Mouse (Mus musculus): ENCODE data around the gene Mettl3. TPM values are rescaled to one million over a fixed set of nuclear protein-coding genes. Genes with fewer than 3 reads are reported as not detected.
"Not testable (repeated sequence)": the region's sequence is repeated elsewhere in the genome, so short reads cannot be mapped to it uniquely, and the experiment has no call there.

The Mettl3 gene
- total RNA-seq, 2 experiments from 2014 or later: 19.1 to 19.5 TPM

DNA sequence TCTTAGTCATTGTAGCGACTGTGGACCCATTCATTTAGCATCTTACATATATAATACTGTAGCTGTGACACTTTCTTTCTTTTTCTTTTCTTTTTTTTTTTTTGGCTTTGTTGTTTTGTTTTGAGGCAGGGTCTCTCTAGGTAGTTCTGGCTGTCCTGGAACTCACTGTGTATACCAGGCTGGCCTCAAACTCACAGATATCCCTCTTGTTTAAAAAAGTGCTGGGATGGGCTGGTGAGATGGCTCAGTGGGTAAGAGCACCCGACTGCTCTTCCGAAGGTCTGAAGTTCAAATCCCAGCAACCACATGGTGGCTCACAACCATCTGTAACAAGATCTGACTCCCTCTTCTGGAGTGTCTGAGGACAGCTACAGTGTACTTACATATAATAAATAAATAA is 1.4 kb downstream of the Mettl3 start:
- intact Hi-C loops (cut with DNase I): loop anchor here (10.0 kb wide), 1 partner anchor 419 kb away; the partner anchor contains the start of gene Mettl17
- DNase-seq: not testable (repeated sequence)

DNA sequence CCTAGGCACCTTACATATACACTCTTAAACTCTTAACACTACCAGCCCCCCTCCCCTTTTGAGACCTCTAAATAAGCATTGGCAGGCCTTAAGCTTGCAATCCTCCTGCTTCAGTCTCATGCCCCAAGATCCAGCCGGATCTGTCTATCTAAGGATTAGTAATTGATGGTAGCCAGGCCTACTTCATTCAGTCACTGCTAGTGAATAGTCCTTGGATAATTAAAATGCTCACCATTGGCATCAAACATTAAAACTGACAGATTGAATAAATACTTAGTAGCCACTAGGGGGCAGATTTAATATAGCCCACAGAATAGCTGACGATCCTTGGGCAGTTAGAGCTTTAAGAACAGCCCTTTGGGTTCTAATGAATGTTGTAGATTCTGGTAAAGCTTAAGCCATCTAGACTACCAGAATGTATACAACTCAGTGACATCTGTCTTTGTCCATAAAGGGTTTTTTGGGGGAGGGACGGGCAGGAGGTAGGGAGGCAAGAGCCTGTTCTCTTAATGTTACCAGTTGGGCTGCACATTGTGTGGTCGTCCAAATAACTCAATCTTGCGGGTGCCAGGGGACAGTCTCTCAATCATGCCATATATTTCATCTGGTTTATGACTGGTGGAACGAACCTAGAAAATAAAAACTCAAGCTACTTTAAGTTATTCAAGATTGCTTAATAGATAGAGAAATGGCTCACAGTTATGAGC is 9.2 kb downstream of the Mettl3 start:
- intact Hi-C loops (cut with DNase I): no loop called here

DNA sequence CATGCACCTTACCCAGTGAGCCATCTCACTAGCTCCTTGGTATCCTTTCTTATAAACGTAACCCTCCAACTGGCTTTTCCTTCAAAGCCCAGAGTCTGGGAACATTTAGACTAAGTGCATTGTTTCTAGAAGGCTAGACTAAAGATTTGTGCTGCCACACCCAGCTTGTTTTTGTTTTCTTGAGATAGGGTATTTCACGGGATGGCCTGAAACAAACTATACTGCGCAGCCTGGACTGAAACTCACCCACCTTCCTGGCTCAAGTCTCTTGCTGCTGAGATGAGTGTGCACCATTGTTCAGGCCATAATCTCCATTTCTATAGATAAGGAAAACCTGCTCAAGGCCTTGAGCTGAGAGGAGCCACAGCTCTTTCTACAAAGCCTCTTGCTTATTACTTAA is 20.7 kb downstream of the Mettl3 start:
- intact Hi-C loops (cut with DNase I): no loop called here
- no peak for DNase-seq

More for the DNA sequence above, 9.2 kb downstream of the Mettl3 start:
- no peak for DNase-seq

DNA sequence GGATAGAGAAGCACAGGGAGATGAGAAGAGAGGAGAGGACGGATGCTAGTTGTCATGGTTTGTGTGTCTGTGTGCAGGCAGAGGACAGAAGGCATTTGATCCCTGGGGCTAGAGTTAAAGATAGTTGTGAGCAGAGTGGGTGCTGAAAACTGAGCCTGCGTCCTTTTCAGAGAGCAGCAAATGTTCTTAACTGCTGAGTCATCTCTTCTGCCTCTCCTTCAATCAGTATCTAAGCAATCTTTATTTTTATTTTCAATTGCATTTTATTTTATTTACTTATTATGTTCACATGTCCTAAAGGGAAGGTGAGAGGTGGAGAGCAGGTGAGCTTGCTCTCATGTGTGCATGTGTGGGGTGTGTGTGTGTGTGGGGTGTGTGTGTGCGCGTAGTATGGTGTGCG is 21.3 kb downstream of the Mettl3 start:
- intact Hi-C loops (cut with DNase I): no loop called here
- DNase-seq: no peak

DNA sequence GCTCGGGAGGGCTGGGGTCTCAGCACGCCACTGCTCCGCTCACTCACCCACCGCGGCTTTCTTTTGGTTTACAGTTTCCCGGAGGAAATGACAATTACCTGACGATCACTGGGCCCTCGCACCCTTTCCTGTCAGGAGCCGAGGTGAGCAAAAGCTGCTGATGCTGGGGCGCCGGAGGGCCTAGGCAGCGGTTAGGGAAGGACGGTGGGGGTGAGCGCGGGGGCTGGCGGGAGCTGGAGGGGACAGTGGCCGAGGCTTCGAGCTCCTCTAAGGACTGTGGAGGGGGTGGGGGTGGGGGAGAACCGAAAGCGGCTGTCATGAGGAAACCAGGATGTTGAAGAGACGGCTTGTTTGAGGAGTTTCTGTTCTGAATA is 25.2 kb downstream of the Mettl3 start:
- intact Hi-C loops (cut with DNase I): loop anchor here (2.0 to 10.0 kb wide), 2 partner anchors 23 to 165 kb away; partner anchors contain the start of genes Chd8 and Rpgrip1

DNA sequence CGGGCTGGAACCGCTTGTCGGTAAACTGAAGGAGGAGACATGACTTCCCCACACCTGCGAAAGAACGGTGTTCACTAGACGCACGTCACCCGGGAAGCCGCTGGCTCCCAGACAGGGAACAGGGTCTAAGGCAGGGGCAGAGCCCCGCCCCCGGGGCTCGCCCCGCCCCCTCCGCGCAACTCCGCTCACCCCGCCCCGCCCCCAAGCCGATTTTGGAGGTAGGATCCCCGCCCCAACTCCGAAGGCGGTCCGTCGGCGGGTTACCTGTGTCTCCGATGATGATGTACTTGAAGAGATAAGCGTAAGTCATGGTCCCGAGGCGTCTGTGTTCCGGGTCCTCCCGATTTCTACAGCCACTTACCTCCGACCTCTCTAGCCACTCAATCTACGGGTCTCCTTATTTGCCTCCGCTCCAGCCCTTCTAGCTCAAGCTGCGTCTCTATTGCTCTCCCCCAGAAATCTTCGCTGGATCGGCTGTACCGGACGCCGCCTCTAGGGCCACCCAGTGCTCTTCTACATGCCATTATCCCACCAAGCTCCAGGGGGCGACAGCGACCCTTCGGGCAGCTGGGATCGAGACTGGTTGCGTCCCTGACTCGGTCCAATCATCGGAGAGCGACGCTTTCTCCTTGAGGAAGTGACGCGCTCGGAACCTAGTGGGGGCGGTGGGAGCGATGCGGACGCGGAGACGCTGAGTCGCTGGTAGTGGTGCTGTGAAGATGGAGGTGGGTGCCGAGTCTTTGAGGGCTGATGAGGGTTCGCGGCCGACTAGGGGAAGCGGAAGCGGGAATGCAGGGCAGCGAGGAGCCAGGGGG is 25.8 kb downstream of the Mettl3 start, which contains the start of the genes Tox4 and Rab2b:
TSS of gene Tox4 (plus strand) at position 215 of the 815 bp plus-strand sequence.
TSS of gene Rab2b (minus strand) at position 614 of the 815 bp plus-strand sequence.
- intact Hi-C loops (cut with DNase I): loop anchor here (2.0 to 10.0 kb wide), 2 partner anchors 22 to 164 kb away; partner anchors contain the start of genes Chd8 and Rpgrip1
- DNase-seq: peak; percentile 99

More for the DNA sequence above, 25.2 kb downstream of the Mettl3 start:
- no peak for DNase-seq

DNA sequence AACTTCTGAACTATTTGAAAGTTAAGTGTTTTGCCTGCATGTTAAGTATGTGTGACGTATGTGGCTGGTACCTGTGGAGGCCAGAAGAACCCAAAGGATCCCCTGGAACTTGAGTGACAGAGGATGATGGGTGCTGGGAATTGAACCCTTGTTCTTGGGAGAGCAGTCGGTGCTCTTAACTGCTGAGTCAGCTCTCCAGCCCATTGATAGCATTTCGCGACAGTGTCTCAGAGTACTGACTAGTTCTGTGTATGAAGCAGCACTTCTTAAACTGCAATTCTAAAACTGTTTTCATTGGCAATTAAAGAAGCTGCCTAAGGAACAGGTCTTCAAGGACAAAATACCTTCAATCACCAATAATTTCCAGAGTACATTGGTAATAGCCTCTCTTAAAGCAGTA is 27.7 kb downstream of the Mettl3 start:
- intact Hi-C loops (cut with DNase I): loop anchor here (10.0 kb wide), 1 partner anchor 162 kb away; the partner anchor contains the start of gene Rpgrip1
- no peak for DNase-seq

DNA sequence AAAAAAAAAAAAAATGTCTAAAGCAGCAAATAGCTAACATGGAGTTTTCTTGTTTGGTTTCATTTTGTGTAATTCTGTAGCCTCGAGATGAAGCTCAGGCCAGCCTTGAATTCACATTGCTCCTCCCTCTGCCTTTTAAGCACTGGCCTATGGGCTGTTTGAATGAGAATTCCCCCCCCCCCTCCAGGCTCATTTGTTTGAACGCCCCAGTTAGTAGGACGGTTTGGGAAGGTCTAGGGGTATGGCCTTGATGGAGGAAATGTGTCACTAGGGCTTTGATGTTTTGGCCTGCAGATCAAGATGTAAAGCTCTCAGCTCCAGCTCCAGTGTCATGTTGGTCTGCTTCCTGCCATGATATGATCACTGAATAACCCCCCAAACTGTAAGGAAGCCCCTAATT is 32.1 kb downstream of the Mettl3 start:
- intact Hi-C loops (cut with DNase I): loop anchor here (10.0 kb wide), 1 partner anchor 158 kb away; the partner anchor contains the start of gene Rpgrip1
- DNase-seq: no peak

DNA sequence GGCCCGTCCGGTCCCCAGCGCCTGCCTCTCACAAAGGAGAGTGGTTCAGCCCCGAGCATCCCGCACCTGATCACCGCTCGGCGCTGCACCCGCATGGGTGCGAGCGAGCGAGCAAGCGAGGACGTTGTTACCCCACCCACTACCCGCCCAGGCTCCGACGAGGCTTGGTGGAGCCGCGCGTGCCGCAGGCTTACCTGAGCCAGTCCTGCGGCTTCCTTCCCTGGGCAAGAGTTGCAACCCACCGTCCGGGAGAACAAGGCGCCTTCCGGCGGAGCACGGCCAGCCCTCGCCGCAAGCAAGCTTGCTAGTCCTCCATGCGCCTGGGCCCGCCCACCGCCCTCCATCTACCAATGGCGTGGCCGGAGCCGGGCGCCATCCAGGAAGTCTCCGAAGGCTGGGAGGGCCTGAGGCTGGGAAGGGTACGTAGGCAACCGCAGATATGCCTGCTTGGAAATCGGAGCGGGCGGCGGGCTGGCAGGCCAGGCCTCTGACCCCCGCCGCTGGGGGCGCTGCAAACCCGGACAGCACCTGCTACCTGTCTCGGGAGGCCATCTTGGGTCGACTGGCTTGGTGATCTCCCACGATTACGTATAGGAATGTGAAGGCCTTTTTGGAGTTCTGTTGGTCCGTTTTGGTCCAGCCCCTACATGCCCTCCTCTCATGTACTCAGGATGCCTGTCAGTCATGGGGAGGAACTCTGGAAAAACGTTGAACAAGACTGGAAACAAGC is 47.3 kb downstream of the Mettl3 start, which contains the start of gene Chd8:
TSS of gene Chd8 (minus strand) at position 297 of the 730 bp plus-strand sequence.
- peak; percentile 97 to 98 for DNase-seq
- intact Hi-C loops (cut with DNase I): loop anchor here (2.0 kb wide), 2 partner anchors 15 to 21 kb away; partner anchors contain the start of genes Rab2b and Tox4

DNA sequence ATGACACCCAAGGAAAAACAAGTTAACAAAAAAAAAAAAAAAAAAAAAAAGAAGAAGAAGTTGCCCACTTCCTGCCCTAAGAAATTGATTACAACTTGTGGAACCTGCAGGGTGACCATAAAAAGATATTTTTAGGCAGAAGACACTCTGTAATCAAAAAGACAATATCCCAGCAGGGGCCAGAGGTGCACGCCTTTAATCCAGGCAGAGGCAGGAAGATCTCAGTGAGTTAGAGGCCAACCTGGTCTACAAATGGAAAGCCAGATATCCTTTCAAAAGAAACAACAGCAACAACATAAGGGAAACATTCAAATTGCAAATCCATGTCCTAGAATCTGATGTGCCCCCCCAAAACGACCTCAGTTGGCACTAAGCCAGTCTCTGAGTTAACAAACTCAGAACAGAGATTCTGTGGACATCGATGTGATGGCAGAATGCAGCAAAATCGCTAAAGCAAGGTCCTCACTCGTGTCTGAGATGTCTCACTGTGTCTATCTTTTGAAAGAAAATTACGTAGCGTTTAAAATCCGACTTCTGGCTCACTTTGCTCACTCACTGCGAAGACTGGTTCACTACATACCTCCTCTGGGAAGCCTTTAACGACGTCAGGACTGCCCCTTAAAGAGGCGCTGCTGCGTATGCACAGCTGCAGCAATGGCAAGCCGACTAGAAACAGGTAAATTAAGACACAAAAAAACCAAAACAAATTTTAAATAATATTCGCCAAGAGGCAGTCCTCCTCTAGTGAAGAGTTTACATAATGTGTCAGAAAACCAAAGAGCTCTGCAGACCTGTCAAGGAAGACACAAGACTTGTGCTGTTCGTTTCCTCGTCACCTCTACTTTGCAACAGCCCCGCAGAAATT is 48.4 kb downstream of the Mettl3 start:
- DNase-seq: no peak
- intact Hi-C loops (cut with DNase I): loop anchor here (2.0 kb wide), 2 partner anchors 14 to 22 kb away; partner anchors contain the start of genes Rab2b and Tox4

DNA sequence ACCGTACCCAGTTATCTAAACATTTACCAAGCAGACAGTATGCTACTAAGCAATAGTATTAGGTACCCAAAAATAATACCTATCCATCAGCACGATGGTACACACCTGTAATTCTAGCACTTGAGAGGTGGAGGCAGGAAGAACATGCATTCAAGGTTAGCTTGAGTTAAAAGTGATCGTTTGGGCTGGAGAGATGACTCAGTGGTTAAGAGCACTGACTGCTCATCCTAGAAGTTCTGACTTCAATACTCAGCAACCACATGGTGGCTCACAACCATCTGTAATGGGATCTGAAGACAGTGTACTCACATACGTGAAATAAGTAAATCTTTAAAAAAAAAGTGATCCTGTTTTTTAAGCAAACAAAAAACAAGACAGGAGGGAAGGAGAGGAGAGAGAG is 58.8 kb downstream of the Mettl3 start:
- no peak for DNase-seq
- intact Hi-C loops (cut with DNase I): no loop called here

Other genes with a start within 250 kb of the Mettl3 start
- 100 to 1,000 TPM; 118 to 137 TPM for gene Hnrnpc, start 201.1 kb downstream of the Mettl3 start, total RNA-seq (2021)
- under 1 TPM; 0.17 to 0.53 TPM for gene Rpgrip1, start 194.4 kb downstream of the Mettl3 start, total RNA-seq (2021)
- 10 to 100 TPM; 25.9 to 26.7 TPM for gene Supt16, start 107.7 kb downstream of the Mettl3 start, total RNA-seq (2021)
- 10 to 100 TPM; 50.1 to 51.9 TPM for gene Chd8, start 47.3 kb downstream of the Mettl3 start, total RNA-seq (2021)
- 10 to 100 TPM; 35.5 to 36.7 TPM for gene Tox4, start 26.0 kb downstream of the Mettl3 start, total RNA-seq (2021)
- gene Rab2b, start 25.6 kb downstream of the Mettl3 start, total RNA-seq (2021): 1 to 10 TPM; 5.5 to 7.1 TPM
- 1 to 10 TPM; 2.2 to 2.9 TPM for gene Sall2, start 23.6 kb upstream of the Mettl3 start, total RNA-seq (2021)
- not detected for gene Olfr1513, start 51.3 kb upstream of the Mettl3 start, total RNA-seq (2021)
- not detected for gene Olfr1512, start 74.0 kb upstream of the Mettl3 start, total RNA-seq (2021)
- not detected for gene Olfr1511, start 92.3 kb upstream of the Mettl3 start, total RNA-seq (2021)
- gene Olfr1510, start 109.2 kb upstream of the Mettl3 start, total RNA-seq (2021): not detected
- not detected for gene Olfr1509, start 137.9 kb upstream of the Mettl3 start, total RNA-seq (2021)
- not detected for gene Olfr1508, start 162.4 kb upstream of the Mettl3 start, total RNA-seq (2021)
- gene Olfr1507, start 190.6 kb upstream of the Mettl3 start, total RNA-seq (2021): not detected

All from heart, postnatal 14 days (tissue).